Mouse (Mus musculus) limb, embryonic 11.5 days (tissue): ENCODE results near the gene Gpr34. TPM values are rescaled to one million over a fixed set of nuclear protein-coding genes. Genes with fewer than 3 reads are reported as not detected.

Source experiments
- ATAC-seq: fragments of 200-750 bp; cut with Nextera tagmentation; 2 replicates; pipeline ENCODE4 v1.8.0; 2017; ENCODE audit warnings: low read depth; ENCODE audit not compliant: insufficient number of reproducible peaks, low FRiP score, low TSS enrichment
- DNase-seq: peaks from one replicate; pipeline ENCODE4 v3.0.0-alpha.2; 2015; ENCODE audit warnings: low spot score
- H3K27ac ChIP-seq: fragments of 300-500 bp; sonication (generic); replicated peaks from 2 replicates; pipeline ENCODE4 v1.5.1; 2014; ENCODE audit warnings: low read depth, mild to moderate bottlenecking, low read length
- H3K27me3 ChIP-seq: fragments of 300-500 bp; sonication (generic); 2 replicates; pipeline ENCODE4 v1.6.1; 2014; ENCODE audit warnings: mild to moderate bottlenecking, low read length, mixed read lengths; ENCODE audit not compliant: control insufficient read depth, insufficient read depth
- H3K36me3 ChIP-seq: fragments of 300-500 bp; sonication (generic); 2 replicates; pipeline ENCODE4 v1.6.1; 2014; ENCODE audit warnings: mild to moderate bottlenecking, low read length, moderate library complexity, mixed read lengths; ENCODE audit not compliant: control insufficient read depth, insufficient read depth
- H3K4me1 ChIP-seq: fragments of 300-500 bp; sonication (generic); 2 replicates; pipeline ENCODE4 v1.6.1; 2014; ENCODE audit warnings: low read length, mixed read lengths; ENCODE audit not compliant: control insufficient read depth, insufficient read depth
- H3K4me2 ChIP-seq: fragments of 300-500 bp; sonication (generic); 2 replicates; pipeline ENCODE4 v1.6.1; 2014; ENCODE audit warnings: low read depth, mild to moderate bottlenecking, moderate library complexity; ENCODE audit not compliant: severe bottlenecking
- H3K4me3 ChIP-seq: fragments of 300-500 bp; sonication (generic); 2 replicates; pipeline ENCODE4 v1.5.1; 2014; ENCODE audit warnings: low read depth, low read length
- H3K9ac ChIP-seq: fragments of 300-500 bp; sonication (generic); 2 replicates; pipeline ENCODE4 v1.6.1; 2014; ENCODE audit warnings: mild to moderate bottlenecking, low read length
- H3K9me3 ChIP-seq: fragments of 300-500 bp; sonication (generic); 2 replicates; pipeline ENCODE4 v1.6.1; 2016; ENCODE audit warnings: low read length; ENCODE audit not compliant: control insufficient read depth
- WGBS: fragments of 180-500 bp; shearing (Covaris S2); extraction: QIAGEN DNeasy Blood & Tissue Kit; methylation state at CpG from one replicate; pipeline ENCODE4 v1.1.7; 2014; 5-methylcytosine and 5-hydroxymethylcytosine counted together
- polyA plus RNA-seq: library from polyadenylated mRNA; unstranded; fragments of >200 nt; fragmentation: Nextera tagmentation; extraction: Ambion mirVana; gene quantifications from 2 replicates; pipeline ENCODE4 v1.2.1, GENCODE M21; 2014

Gpr34 gene
- polyA plus RNA-seq, 1 experiment from 2014 or later = 0.88 TPM

DNA sequence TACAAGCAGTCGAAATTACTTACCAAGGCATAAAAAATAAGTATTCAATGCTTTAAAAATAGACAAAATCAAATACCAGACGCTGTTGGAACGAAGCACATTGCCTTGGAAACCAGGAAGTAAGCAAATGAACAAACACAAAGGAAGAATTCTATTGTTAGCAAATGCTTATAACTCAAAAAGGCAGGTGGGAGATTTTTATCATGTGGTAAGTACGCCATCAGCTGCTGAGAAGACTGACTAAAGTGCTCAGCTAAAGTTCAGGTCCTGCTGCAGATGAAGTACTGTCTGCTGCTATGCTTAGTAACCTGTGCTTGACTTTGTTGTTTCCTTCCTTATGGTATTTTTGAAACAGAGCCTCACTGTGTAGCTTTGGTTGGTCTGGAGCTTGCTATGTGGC is 13.4 kb upstream of the Gpr34 start:
- no peak overlapping the region for H3K9ac ChIP-seq
- H3K4me2 ChIP-seq = no peak overlapping the region
- H3K9me3 ChIP-seq = no peaks in the 10 kb centered on the region
- ATAC-seq = no peak
- no peaks in the 10 kb centered on the region for H3K4me1 ChIP-seq
- H3K27ac ChIP-seq = no peak overlapping the region
- H3K36me3 ChIP-seq = no peaks in the 10 kb centered on the region
- WGBS = 85% methylated on average over 4 of the region's 4 CpGs
- H3K27me3 ChIP-seq = no peaks in the 10 kb centered on the region
- no peak overlapping the region for H3K4me3 ChIP-seq
- DNase-seq = no peak

DNA sequence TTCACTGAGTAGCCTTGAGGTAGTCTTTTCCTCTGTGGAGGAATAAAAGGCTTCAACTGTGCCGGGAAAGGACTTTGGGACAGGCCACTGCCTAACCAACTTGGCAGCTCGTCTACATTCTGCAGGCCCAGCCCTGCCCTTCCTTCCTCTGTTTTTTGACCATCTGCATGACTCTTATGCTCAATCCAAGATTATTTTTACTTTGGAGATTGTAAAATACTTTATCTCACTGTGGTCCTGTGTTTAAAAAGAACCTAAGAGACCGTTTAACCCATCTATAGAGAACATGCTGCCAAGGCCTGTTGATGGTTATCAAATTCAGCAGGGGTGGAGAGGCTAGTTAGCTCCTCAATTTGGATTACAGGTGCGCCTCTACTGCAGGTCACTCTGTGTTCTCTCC is 10.4 kb upstream of the Gpr34 start:
- H3K36me3 ChIP-seq = no peaks in the 10 kb centered on the region
- H3K4me3 ChIP-seq = no peak overlapping the region
- no peak for ATAC-seq
- H3K4me1 ChIP-seq = no peaks in the 10 kb centered on the region
- H3K9ac ChIP-seq = no peak overlapping the region
- no peak overlapping the region for H3K27ac ChIP-seq
- H3K27me3 ChIP-seq = no peaks in the 10 kb centered on the region
- no peaks in the 10 kb centered on the region for H3K9me3 ChIP-seq
- DNase-seq = no peak
- WGBS = 87% methylated on average over 4 of the region's 4 CpGs
- H3K4me2 ChIP-seq = no peak overlapping the region

DNA sequence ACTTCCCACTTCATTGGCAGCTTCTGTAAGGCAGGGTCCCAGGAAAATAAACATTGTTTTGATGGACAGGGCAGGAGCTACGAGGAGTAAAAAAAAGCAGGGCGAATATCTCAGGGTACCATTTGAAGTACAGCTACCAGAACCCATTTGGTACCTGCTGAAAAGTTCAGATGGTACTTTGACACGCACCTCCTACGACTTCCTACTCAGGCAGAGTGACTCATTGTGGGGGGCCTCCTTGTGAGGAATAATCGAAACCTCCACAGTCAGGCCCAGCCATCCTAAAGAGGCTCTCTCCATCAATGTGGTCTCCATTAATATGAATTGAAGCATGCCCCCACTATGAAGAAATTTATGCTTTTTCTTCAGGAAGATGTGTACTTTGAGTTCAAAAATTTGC is 9.2 kb upstream of the Gpr34 start:
- Histone ChIP-seq H3K9me3 (no peaks in the 10 kb centered on the region), H3K4me3 (no peak overlapping the region), H3K4me2 (no peak overlapping the region), H3K27ac (no peak overlapping the region), H3K9ac (no peak overlapping the region), H3K4me1 (no peaks in the 10 kb centered on the region), H3K27me3 (no peaks in the 10 kb centered on the region), H3K36me3 (no peaks in the 10 kb centered on the region)
- DNase-seq = no peak
- ATAC-seq = no peak
- WGBS = 85% methylated on average over 5 of the region's 5 CpGs

DNA sequence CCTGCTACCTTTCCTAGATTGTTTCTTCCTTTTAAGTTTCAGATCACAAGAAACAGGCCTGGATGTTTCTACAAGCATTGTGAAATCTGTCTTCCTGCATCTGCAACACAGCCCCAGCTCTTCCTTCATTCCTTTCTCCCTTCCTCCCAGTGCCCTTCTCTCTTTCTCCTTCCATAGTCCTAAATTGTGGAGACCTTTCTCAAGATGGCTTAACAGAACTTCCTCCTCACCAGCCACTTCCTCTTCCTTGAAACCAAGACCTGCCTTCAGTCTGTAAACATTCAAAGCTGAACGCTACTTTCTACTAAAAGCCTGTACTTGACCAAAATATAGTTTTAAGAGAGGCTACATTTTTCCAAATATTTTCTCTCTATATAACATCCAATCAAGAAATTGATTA is 4.5 kb downstream of the Gpr34 start:
- no peak for ATAC-seq
- Histone ChIP-seq H3K4me3 (no peak overlapping the region), H3K27me3 (no peaks in the 10 kb centered on the region), H3K4me2 (no peak overlapping the region), H3K4me1 (no peaks in the 10 kb centered on the region), H3K36me3 (no peaks in the 10 kb centered on the region), H3K27ac (no peak overlapping the region), H3K9me3 (no peaks in the 10 kb centered on the region), H3K9ac (no peak overlapping the region)
- 95% methylated on average over 1 of the region's 1 CpGs for WGBS
- no peak for DNase-seq

DNA sequence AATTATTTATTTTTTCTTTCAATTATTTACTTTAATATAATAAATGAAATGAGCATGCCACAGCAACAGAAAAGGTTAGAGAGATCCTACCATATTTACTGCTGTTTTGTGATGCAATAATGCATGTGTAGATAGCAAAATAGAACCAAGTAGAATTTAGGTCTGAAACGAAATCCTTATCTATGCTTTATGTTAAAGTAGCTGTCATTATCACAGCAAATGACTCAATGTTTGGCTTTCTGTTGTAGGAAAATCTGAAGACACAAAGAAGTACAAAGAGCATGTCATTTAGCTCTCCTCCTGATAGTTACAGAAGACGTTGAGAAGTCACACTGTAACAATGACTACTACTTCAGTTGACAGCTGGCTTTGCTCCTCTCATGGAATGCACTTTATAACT is 7.0 kb downstream of the Gpr34 start:
- no peak overlapping the region for H3K4me3 ChIP-seq
- ATAC-seq = no peak
- 83% methylated on average over 2 of the region's 2 CpGs for WGBS

DNA sequence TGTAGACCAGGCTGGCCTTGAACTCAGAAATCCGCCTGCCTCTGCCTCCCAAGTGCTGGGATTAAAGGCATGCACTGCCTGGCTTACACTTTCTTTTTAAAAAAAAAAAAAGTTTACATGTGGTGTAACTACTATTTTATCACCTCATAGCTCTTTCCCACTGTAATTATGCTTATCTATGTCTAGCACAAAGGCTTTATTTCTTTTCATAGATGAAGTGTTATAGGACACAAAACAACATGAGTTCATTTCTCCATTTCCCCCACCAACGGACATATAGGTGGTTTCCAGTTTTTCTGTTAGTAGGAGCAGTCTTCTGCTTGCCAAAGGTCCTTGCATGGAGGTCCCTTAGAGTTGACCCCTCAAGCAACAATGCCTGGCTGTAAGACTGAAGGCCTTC is 20.0 kb downstream of the Gpr34 start:
- no peaks in the 10 kb centered on the region for H3K27me3 ChIP-seq
- WGBS = 69% methylated on average over 2 of the region's 2 CpGs
- H3K9me3 ChIP-seq = no peaks in the 10 kb centered on the region
- no peak overlapping the region for H3K4me2 ChIP-seq
- H3K4me1 ChIP-seq = no peaks in the 10 kb centered on the region
- no peak overlapping the region for H3K27ac ChIP-seq
- ATAC-seq (no peak), DNase-seq (no peak)
- no peaks in the 10 kb centered on the region for H3K36me3 ChIP-seq
- no peak overlapping the region for H3K4me3 ChIP-seq
- no peak overlapping the region for H3K9ac ChIP-seq

More for the DNA sequence above, 7.0 kb downstream of the Gpr34 start:
- Histone ChIP-seq H3K9ac (no peak overlapping the region), H3K4me1 (no peaks in the 10 kb centered on the region), H3K9me3 (no peaks in the 10 kb centered on the region), H3K27me3 (no peaks in the 10 kb centered on the region), H3K36me3 (no peaks in the 10 kb centered on the region), H3K27ac (no peak overlapping the region), H3K4me2 (no peak overlapping the region)
- no peak for DNase-seq

DNA sequence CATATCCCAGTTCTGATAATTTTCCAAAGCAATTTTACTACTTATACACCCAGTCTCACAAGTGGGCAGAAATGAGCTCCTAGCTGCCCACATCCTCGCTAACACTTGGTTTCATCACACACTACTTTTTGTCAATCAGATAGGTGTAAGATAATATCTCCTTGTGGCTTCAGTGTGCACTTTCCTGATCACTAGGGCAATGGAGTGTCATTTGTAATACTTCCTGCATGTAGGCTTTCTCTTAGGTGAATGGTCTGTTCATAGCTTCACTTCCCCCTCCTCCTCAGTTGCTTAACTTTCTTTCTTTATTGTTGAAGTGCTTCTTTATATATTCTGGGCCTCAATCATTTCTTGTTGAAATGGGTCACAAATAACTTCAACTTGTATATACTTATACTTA is 20.4 kb downstream of the Gpr34 start:
- no peak overlapping the region for H3K4me2 ChIP-seq
- H3K9ac ChIP-seq = no peak overlapping the region
- no peaks in the 10 kb centered on the region for H3K9me3 ChIP-seq
- H3K4me3 ChIP-seq = no peak overlapping the region
- WGBS = 100% methylated on average over 1 of the region's 1 CpGs
- ATAC-seq = no peak
- no peak for DNase-seq
- no peaks in the 10 kb centered on the region for H3K36me3 ChIP-seq
- no peak overlapping the region for H3K27ac ChIP-seq
- H3K4me1 ChIP-seq = no peaks in the 10 kb centered on the region
- H3K27me3 ChIP-seq = no peaks in the 10 kb centered on the region

DNA sequence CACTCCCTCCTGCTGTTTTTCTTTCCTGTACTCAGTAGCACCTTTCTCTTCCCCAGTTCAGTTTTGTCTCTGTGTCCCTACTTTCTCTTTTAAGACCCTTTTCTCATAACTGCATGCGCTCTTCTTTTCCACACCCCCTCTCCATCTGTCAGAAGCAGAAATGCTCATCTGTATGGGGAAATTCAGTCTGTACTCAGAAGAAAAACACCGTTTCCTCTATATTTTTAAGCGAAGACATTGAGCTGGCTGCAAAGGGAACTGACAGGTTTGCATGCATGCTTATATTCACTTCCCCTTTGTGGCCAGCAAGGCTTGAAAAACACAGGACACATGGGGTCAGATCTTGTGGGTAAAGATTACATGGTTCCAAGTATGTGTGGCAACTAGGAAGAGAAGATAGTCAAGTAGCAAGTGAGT is 23.1 kb downstream of the Gpr34 start:
- H3K27me3 ChIP-seq = no peaks in the 10 kb centered on the region
- H3K4me1 ChIP-seq = no peaks in the 10 kb centered on the region
- no peak overlapping the region for H3K4me3 ChIP-seq
- H3K27ac ChIP-seq = no peak overlapping the region
- ATAC-seq = no peak
- no peak overlapping the region for H3K4me2 ChIP-seq
- no peak overlapping the region for H3K9ac ChIP-seq
- no peak for DNase-seq
- no peaks in the 10 kb centered on the region for H3K36me3 ChIP-seq
- WGBS = 88% methylated on average over 3 of the region's 3 CpGs
- no peaks in the 10 kb centered on the region for H3K9me3 ChIP-seq

DNA sequence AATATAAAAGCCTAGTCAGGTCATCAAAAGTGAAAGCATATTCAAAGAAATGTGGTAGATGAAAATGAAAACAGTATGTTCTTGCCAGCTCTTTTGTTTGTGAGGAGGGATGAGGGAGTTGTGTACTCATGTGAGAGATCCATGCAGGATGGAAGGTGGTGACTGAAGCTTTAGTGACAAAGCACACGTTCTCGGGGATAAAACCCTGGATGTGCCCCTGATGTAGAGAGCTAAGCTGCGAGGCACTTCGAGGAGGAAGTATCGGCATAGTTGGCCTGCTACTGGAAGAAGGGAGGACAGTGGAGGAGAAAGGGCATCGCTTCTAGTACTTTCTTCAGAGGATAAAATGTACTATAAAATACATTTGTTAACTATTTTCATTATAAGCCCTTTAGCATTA is 24.0 kb downstream of the Gpr34 start:
- H3K36me3 ChIP-seq = no peaks in the 10 kb centered on the region
- no peaks in the 10 kb centered on the region for H3K4me1 ChIP-seq
- no peak overlapping the region for H3K4me2 ChIP-seq
- H3K9me3 ChIP-seq = no peaks in the 10 kb centered on the region
- WGBS = 86% methylated on average over 6 of the region's 6 CpGs
- H3K4me3 ChIP-seq = no peak overlapping the region
- DNase-seq (no peak), ATAC-seq (no peak)
- no peaks in the 10 kb centered on the region for H3K27me3 ChIP-seq
- H3K9ac ChIP-seq = no peak overlapping the region
- H3K27ac ChIP-seq = no peak overlapping the region
